Comparison of ENCODE assay signal across 14 mouse cellular contexts in the genomic region with DNA sequence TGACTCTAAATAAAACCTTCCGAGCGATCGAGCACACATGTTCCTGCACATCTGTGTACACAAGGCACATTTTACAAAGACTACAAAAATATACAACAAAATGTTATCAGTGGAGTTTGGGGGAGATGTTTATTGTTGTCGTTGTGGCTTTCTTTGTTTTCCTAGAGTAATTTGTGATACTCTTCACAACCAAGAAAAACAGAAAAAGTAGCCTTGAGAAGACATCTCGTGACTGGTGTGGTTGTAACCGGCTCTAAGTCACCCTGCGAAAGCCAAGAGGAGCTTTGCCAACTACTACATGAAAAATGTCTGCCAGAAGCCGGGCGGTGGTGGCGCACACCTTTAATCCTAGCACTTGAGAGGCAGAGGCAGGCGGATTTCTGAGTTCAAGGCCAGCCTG. TPM values are rescaled to one million over a fixed set of nuclear protein-coding genes. Genes with fewer than 3 reads are reported as not detected.
DNase-seq lines count a peak whose midpoint lies in the region; ATAC-seq and TF ChIP-seq lines count a peak whose summit lies in the region.
"Had no signal": no experiment of that assay in that cellular context is flagged by ENCODE, and none has a peak within 500 bp of the region (broad histone marks: within the 10 kb centered on the region; RNA-seq: fewer than 3 reads in every experiment).

No protein-coding gene starts in this region.

- no peak for TF ChIP-seq CTCF in left cerebral cortex, adult 2 months (IDR thresholded peaks at IDR 0.05)
- no peak for TF ChIP-seq CTCF in CH12.LX (conservative IDR thresholded peaks at IDR 0.05 in 1 of 2, IDR thresholded peaks at IDR 0.05 in 1 of 2; ENCODE audit: low read depth in 2 of 2, low read length in 2 of 2)

- H3K79me2 ChIP-seq in CH12.LX (replicated peaks; ENCODE audit: control insufficient read depth, extremely low read depth, insufficient read depth, poor library complexity, severe bottlenecking), result peaks cover 80% of the 10 kb centered on the region

- in situ Hi-C loops in CH12.LX (cut with MboI; ENCODE audit: low pct_ligation_motif_present, low pct_unique_long_range_greater_than_20kb, low sequenced_read_pairs), result no loop called here

- no peak for TF ChIP-seq RAD21 in CH12.LX (IDR thresholded peaks at IDR 0.05; ENCODE audit: low read depth, low read length)

- TF ChIP-seq EP300 in CH12.LX (IDR thresholded peaks at IDR 0.05; ENCODE audit: low read length), result no peak

- H3K27ac ChIP-seq in heart, embryonic 13.5 days (replicated peaks), result peak overlapping the region; percentile 50
- peak overlapping the region; percentile 24; the same call in 1 of the 2 replicates for H3K27ac ChIP-seq in left cerebral cortex, adult 2 months
- peak overlapping the region; percentile 52 for H3K27ac ChIP-seq in CH12.LX (ENCODE audit: insufficient read depth, low read depth)
- H3K27ac ChIP-seq in limb, embryonic 13.5 days, result no peak overlapping the region
- H3K27ac ChIP-seq in intestine, embryonic 16.5 days (ENCODE audit: low read length), result no peak overlapping the region
- H3K27ac ChIP-seq: hindbrain, embryonic 13.5 days; neural tube, embryonic 15.5 days had no signal

- no peaks in the 10 kb centered on the region for H3K9me3 ChIP-seq in heart, embryonic 13.5 days
- H3K9me3 ChIP-seq in CH12.LX (replicated peaks; ENCODE audit: low read length), result no peaks in the 10 kb centered on the region
- H3K9me3 ChIP-seq in limb, embryonic 13.5 days, result no peaks in the 10 kb centered on the region
- H3K9me3 ChIP-seq in intestine, embryonic 16.5 days (ENCODE audit: control insufficient read depth, low read length), result no peaks in the 10 kb centered on the region
- H3K9me3 ChIP-seq: hindbrain, embryonic 13.5 days; neural tube, embryonic 15.5 days had no signal

- no peak for ATAC-seq in heart, embryonic 13.5 days (ENCODE audit: extremely low read depth, insufficient number of reproducible peaks, low FRiP score, low TSS enrichment)
- ATAC-seq in limb, embryonic 13.5 days (ENCODE audit: low FRiP score, low read depth), result no peak
- ATAC-seq in intestine, embryonic 16.5 days, result no peak
- ATAC-seq: forebrain, embryonic 14.5 days; midbrain, embryonic 16.5 days had no signal

- intact Hi-C loops in left cerebral cortex, adult 2 months (cut with DNase I), result no loop called here
- intact Hi-C loops in left cerebral cortex, postnatal 4 days (cut with DNase I), result no loop called here

- peak overlapping the region; percentile 96 for H3K4me2 ChIP-seq in heart, embryonic 13.5 days
- peak overlapping the region; percentile 90 for H3K4me2 ChIP-seq in CH12.LX (ENCODE audit: insufficient read depth, low read depth, poor library complexity, severe bottlenecking)
- peak overlapping the region; percentile 36; the same call in 1 of the 2 replicates for H3K4me2 ChIP-seq in limb, embryonic 13.5 days (replicated peaks)
- no peak overlapping the region for H3K4me2 ChIP-seq in intestine, embryonic 16.5 days (ENCODE audit: low read depth, low read length)
- H3K4me2 ChIP-seq: hindbrain, embryonic 13.5 days; neural tube, embryonic 15.5 days had no signal

- DNase-seq in heart, adult 9 months (ENCODE audit: low spot score in 2 of 2), result no peak
- no peak for DNase-seq in left cerebral cortex, adult 2 months (ENCODE audit: extremely low spot score in 1 of 2, low spot score in 2 of 2)
- DNase-seq in left cerebral cortex, postnatal 4 days, result no peak
- DNase-seq in CH12.LX (ENCODE audit: extremely low read depth), result no peak
- DNase-seq: cerebellum, adult 9-10 months; gastrocnemius, postnatal 10 days; lung, postnatal 36 days had no signal

- H3K27me3 ChIP-seq in heart, embryonic 13.5 days (replicated peaks), result no peaks in the 10 kb centered on the region
- no peaks in the 10 kb centered on the region for H3K27me3 ChIP-seq in CH12.LX (replicated peaks)
- H3K27me3 ChIP-seq in limb, embryonic 13.5 days, result no peaks in the 10 kb centered on the region
- H3K27me3 ChIP-seq in intestine, embryonic 16.5 days (replicated peaks; ENCODE audit: control insufficient read depth, insufficient read depth, low read length), result no peaks in the 10 kb centered on the region
- H3K27me3 ChIP-seq: neural tube, embryonic 15.5 days had no signal

- H3K36me3 ChIP-seq in heart, embryonic 13.5 days, result peaks cover 3% of the 10 kb centered on the region; the same call in 1 of the 2 replicates
- H3K36me3 ChIP-seq in CH12.LX (replicated peaks in 1 of 2; ENCODE audit: control insufficient read depth in 1 of 2, insufficient read depth in 1 of 2, low read length in 1 of 2), result peaks cover 1 to 27% of the 10 kb centered on the region in 2 experiments
- H3K36me3 ChIP-seq in limb, embryonic 13.5 days, result peaks cover 2% of the 10 kb centered on the region; the same call in 1 of the 2 replicates
- H3K36me3 ChIP-seq in intestine, embryonic 16.5 days (ENCODE audit: control insufficient read depth, insufficient read depth, low read length), result no peaks in the 10 kb centered on the region
- H3K36me3 ChIP-seq: hindbrain, embryonic 13.5 days; neural tube, embryonic 15.5 days had no signal

- peaks cover 44% of the 10 kb centered on the region for H3K4me1 ChIP-seq in heart, embryonic 13.5 days
- peaks cover 2 to 61% of the 10 kb centered on the region in 2 experiments; a peak in 3 of 4 replicates for H3K4me1 ChIP-seq in CH12.LX (ENCODE audit: control insufficient read depth in 1 of 2, insufficient read depth in 2 of 2)
- H3K4me1 ChIP-seq in limb, embryonic 13.5 days, result peaks cover 56% of the 10 kb centered on the region
- H3K4me1 ChIP-seq in intestine, embryonic 16.5 days (ENCODE audit: control insufficient read depth, insufficient read depth, low read length), result no peaks in the 10 kb centered on the region

- no peak for TF ChIP-seq POLR2A in CH12.LX (IDR thresholded peaks at IDR 0.05; ENCODE audit: low read depth, low read length)

- dilution Hi-C loops in CH12.LX (cut with MboI; ENCODE audit: extremely low pct_ligation_motif_present, extremely low pct_unique_long_range_greater_than_20kb, low sequenced_read_pairs), result no loop called here

- H3K9ac ChIP-seq in heart, embryonic 13.5 days, result peak overlapping the region; percentile 45
- H3K9ac ChIP-seq in CH12.LX (ENCODE audit: insufficient read depth, low read depth), result peak overlapping the region; percentile 95
- H3K9ac ChIP-seq in limb, embryonic 13.5 days, result no peak overlapping the region
- H3K9ac ChIP-seq in intestine, embryonic 16.5 days (ENCODE audit: low read depth, low read length), result no peak overlapping the region
- H3K9ac ChIP-seq: hindbrain, embryonic 13.5 days; neural tube, embryonic 15.5 days had no signal

- peak overlapping the region; percentile 20 for H3K4me3 ChIP-seq in heart, embryonic 13.5 days
- H3K4me3 ChIP-seq in left cerebral cortex, adult 2 months, result no peak overlapping the region
- H3K4me3 ChIP-seq in CH12.LX (replicated peaks in 1 of 3; ENCODE audit: low read depth in 2 of 3, low read length in 2 of 3, poor library complexity in 1 of 3), result peak overlapping the region in 1 of 3 experiments; percentile 1
- no peak overlapping the region for H3K4me3 ChIP-seq in limb, embryonic 13.5 days
- H3K4me3 ChIP-seq in intestine, embryonic 16.5 days (ENCODE audit: low read length), result no peak overlapping the region
- H3K4me3 ChIP-seq: hindbrain, embryonic 13.5 days; neural tube, embryonic 15.5 days had no signal

- 75% methylated on average over 11 of the region's 11 CpGs for WGBS in heart, embryonic 13.5 days
- WGBS in limb, embryonic 13.5 days, result 72% methylated on average over 11 of the region's 11 CpGs
- WGBS in intestine, embryonic 16.5 days, result 77% methylated on average over 11 of the region's 11 CpGs

TF ChIP-seq in CH12.LX, 34 proteins besides CTCF, POLR2A, EP300 and RAD21:
- TF ChIP-seq ZKSCAN1 (IDR thresholded peaks at IDR 0.05; ENCODE audit: borderline replicate concordance, low read depth, low read length), result no peak
- TF ChIP-seq BHLHE40 (IDR thresholded peaks at IDR 0.05; ENCODE audit: low read depth, low read length), result peak; percentile 41

RNA-seq across cellular contexts. Expression of a gene that starts 4.6 kb away (rescaled TPM):
- polyA plus RNA-seq in heart, embryonic 13.5 days (2015; fragmentation: Nextera tagmentation; extraction: Ambion mirVana), result 34.5 and 38.3 TPM in 2 replicates
- 10 to 100 TPM in 1 of 2 experiments, 1 to 10 TPM in 1; 8.6 to 11.9 TPM for total RNA-seq in left cerebral cortex, adult 2 months (2021)
- 10 to 100 TPM; 13.4 to 16.0 TPM for total RNA-seq in left cerebral cortex, postnatal 4 days (2021)
- 22.3 and 25.8 TPM in 2 replicates for total RNA-seq in CH12.LX (2012; rRNA removed)
- total RNA-seq in CH12.LX (2014; rRNA removed), result 20.1 and 25.3 TPM in 2 replicates
- 35.6 and 37.0 TPM in 2 replicates for polyA plus RNA-seq in CH12.LX (2012; ENCODE audit: insufficient read length, low read depth)
- 48.6 and 49.2 TPM in 2 replicates for polyA plus RNA-seq in limb, embryonic 13.5 days (2015; fragmentation: Nextera tagmentation; extraction: Ambion mirVana)
- 14.6 and 18.0 TPM in 2 replicates for polyA plus RNA-seq in intestine, embryonic 16.5 days (2015; fragmentation: Nextera tagmentation; extraction: Ambion mirVana)

Comparison
In these comparisons a context has a peak if more than half of its experiments do, and no peak if none do; other contexts are left out.
1. H3K27ac ChIP-seq: peak in heart, embryonic 13.5 days (single experiment), left cerebral cortex, adult 2 months (single experiment) and CH12.LX (single experiment); none in limb, embryonic 13.5 days (single experiment) and intestine, embryonic 16.5 days (single experiment).
2. H3K9ac ChIP-seq: peak in heart, embryonic 13.5 days (single experiment) and CH12.LX (single experiment); none in limb, embryonic 13.5 days (single experiment) and intestine, embryonic 16.5 days (single experiment).